Mouse (Mus musculus): Measurements from ENCODE around the gene Haus6.
"Not testable (repeated sequence)": the region's sequence is repeated elsewhere in the genome, so short reads cannot be mapped to it uniquely, and the experiment has no call there.

Haus6 gene

DNA sequence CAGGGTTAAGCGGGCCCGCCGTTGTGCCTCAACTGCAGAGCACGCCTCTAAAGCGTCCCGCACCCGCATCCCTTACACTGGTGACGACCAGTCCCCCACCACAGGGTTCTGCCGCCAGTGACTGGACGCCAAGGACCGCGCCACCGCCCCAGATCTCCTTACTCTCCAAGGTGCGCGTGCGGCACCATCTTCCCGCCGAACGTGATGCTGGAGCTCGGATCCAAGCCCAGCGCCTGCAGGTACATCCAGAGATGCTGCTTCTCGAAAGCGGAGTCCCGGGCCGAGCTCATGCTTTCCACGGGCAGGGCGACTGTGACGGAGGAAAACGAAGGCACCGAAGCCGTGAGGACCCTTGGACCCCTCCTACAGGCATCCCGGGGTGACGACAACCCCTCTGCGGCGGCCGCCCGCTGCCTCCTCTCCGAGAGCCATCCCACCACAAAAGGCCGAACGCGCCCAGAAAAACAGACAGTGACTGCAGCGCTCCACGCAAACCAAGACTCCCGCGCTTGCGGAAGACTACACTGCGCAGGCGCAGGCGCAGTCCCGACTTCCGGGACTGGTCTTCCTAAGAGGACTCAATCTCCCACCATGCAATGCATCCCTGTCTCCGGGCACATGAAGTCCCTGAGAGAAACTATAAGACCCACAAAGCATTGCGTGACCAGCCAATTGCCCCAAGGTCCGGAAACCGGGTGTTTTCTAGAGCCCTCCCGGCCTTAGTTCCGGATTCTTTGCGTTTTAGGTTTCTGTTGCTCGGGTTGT, at the start of gene Haus6:
TSS of gene Haus6 (minus strand) at position 532 of the 765 bp plus-strand sequence.
- peak; percentile 83 for DNase-seq (ENCODE audit: low spot score)

DNA sequence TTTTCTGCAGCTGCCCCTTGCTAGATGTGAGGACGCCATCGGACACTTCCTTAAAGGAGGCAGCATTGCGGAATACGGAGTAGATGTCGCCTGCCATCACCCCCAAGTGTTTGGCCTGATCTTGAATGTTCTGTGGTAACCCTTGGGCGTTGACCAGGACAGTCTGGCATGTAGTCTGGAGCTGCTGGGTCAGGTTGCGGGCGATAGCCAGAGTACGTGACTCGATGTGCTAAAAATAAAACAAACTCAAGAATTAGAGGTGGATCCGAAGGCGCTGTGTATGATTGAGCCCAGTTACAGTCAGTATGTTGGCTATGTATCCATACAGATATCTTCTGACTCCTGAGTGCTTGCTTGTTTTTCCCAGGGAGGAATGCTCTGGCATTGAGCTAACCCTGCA, 45.3 kb upstream of the Haus6 start:
- no peak for DNase-seq (ENCODE audit: low spot score)

DNA sequence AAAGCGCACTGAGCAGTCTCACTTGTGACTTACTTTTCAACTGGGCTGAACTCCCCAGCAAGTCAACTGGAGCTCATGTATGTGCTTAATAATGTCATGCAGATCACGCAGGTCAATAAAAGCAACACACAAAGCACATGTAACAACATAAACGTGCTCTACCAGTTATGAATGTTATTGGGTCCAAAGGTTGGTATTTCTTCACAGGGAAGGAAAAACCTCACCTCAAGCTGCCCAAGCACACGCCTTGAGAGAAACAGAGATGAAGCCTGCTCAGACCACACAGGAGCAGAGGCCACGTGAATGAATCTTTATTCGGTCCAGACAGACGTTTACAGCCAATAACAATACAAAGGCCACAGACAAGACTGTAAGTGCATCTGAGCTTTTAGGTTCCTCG, 44.6 kb upstream of the Haus6 start:
- DNase-seq (ENCODE audit: low spot score): not testable (repeated sequence)

DNA sequence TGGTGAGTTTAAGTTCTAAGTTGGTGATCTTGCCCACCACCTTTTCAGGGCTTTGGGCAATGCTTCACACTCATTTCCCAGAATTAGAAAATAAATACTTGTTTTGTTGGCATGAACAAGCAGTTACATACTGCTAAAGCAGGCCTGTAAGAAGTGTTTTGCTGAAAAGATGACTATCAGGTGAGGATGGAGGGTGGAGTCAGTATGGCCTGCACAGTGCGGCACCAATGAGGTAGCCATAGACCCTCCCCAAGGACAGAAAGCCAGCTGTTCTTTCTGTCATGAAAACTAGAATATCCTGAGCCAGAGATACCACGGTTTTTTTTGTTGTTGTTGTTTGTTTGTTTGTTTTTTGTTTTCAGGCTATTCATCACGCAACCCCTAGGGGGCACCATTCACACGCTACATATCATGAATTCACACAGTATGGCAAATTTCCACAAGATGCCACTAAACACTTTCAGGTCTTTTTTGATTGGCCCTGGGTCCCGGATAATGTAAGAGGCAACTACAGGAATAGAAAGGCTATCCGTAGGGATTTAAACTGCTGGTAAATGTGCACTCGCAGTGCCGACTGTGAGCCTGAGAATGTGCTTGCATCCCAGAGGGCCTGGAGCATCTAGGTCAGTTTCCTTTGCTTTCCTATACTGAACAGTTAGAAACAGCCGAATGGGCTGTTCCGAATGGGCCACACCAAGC, 40.0 kb upstream of the Haus6 start:
- no peak for DNase-seq (ENCODE audit: low spot score)

DNA sequence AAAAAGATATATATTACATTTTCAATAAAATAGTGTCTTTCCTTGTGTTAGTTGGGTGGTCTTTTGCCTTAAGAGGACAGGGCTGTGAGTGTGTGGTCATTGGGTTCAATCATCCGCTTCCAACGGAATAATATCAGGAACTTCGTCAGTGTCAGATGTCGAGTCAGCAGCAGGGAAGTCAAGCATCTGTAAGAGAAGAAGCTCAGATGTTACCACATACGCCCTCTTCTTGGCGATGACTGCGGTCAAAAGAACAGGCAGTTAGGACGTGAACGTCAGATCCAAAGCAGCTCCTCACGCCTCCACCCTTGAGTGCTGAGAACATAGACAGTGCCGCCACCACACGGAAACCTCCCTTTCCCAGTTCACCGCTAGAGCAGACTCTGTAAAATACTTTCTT, 36.5 kb upstream of the Haus6 start:
- not testable (repeated sequence) for DNase-seq (ENCODE audit: low spot score)

DNA sequence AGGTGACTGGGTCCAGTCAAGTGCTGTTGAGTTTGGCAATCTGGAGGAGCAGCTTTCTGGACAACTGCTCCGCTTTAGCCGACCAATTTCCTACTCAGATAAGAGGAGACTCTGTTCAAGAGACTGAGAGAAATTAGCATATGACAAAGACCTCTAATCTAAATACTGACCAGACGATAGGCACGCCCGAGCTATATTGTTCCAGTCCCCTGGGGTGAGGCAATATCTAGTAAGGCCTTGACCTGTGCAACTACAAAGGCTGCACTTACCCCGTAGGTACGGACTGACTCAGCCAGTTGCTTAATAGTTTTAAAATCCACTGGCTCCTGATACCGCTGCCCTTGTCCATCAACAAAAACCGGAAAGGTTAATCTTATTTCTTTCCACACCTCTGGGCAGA, 25.7 kb upstream of the Haus6 start:
- DNase-seq (ENCODE audit: low spot score): not testable (repeated sequence)

DNA sequence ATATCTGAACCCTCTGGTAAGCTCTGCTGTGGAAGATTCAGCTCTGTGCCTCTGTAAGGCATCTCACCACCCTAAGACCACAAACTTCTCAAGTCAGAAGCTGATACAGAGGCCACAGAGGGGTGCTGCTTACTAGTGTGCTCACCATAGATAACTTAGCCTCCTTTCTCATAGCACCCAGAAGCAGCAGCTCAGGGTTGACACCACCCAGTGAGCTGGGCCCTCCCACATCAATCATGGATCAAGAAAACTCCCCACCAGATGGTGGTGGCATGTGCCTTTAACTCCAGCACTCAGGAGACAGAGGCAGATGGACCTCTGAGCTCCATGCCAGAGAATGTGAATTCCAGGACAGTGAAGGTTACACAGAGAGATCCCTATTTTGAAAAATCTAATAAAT, 23.0 kb upstream of the Haus6 start:
- not testable (repeated sequence) for DNase-seq (ENCODE audit: low spot score)

DNA sequence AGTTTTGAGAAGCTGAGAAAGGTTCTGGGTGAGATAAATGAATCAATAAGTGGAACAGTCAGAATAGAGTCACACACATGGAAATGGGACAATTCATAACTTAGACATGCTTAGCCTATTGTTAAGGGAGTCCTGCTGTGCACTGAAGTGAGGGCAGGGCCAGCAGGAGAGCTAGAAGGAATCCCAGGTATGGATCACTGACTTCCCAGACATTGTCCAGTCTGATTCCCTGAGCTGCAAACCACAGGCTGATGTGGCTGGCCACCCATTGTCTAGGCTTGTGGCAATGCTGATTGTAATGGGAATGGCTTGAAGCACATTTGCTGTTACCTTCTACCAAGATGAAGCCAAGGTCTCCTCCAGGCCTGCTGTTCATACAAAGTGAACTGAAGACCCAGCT, 22.5 kb upstream of the Haus6 start:
- not testable (repeated sequence) for DNase-seq (ENCODE audit: low spot score)

DNA sequence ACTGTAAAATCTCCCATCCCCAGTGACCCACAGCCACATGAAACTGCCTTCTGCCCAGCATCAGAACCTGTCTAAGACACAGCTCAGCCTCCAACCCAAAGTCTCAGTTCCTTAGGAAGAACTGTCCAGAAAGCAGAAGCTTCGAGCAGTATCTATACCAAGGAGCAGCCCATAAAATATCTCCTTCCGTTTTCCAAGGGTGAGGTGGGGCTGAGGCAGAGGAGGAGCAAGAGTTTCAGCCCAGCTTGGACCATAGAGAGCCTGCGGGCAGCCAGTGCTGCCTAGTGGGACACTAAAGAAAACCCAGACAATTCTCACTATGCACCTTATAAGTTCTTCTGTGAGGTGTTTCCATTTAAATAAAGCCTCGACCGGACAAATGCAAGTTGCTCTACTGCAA, 20.7 kb upstream of the Haus6 start:
- not testable (repeated sequence) for DNase-seq (ENCODE audit: low spot score)

DNA sequence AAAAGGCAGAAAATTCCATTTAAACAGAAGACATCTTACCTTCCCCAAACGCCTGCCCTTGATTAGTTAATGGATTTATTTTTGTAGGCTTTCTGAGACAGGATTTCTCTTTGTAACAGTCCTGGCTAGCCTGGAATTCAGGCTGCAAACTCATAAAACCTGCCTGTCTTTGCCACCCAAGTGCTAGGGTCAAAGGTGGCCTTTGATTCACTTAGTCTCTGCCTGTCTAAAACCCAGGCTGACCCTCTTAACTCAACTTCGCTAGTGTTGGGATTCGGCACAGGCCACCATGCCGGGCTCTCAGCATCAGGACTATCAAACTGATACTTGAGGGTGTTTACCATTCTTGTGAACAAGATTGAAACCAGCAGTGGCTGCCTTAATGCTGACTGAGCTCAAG, 20.0 kb upstream of the Haus6 start:
- no peak for DNase-seq (ENCODE audit: low spot score)

DNA sequence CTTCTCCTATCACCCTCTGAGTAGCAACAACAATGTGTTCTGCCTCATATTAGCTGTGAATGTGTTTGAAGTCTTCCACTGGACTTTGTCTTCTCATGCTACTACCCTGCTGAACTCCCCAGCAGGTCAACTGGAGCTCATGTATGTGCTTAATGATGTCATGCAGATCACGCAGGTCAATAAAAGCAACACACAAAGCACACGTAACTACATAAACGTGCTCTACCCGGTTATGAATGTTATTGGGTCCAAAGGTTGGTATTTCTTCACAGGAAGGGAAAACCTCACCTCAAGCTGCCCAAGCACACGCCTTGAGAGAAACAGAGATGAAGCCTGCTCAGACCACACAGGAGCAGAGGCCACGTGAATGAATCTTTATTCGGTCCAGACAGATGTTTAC, 14.6 kb upstream of the Haus6 start:
- not testable (repeated sequence) for DNase-seq (ENCODE audit: low spot score)

DNA sequence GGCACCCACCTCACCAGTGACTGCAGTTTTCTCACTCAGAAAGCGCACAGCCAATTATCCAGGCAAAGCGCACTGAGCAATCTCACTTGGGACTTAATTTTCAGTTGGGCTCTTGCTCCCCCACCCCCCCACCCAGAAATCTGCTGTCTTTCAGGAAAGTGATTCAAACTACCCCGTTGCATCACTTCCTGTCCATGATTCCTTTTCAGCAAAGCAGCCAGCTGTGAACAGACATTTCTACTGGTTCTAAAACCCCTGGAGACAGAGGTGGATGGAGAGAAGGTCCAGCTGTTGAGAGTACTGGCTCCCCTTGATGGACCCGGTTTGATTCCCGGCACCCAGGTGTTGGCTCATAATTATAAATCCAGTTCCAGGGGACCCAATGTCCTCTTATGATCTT, 13.6 kb upstream of the Haus6 start:
- DNase-seq (ENCODE audit: low spot score): no peak

DNA sequence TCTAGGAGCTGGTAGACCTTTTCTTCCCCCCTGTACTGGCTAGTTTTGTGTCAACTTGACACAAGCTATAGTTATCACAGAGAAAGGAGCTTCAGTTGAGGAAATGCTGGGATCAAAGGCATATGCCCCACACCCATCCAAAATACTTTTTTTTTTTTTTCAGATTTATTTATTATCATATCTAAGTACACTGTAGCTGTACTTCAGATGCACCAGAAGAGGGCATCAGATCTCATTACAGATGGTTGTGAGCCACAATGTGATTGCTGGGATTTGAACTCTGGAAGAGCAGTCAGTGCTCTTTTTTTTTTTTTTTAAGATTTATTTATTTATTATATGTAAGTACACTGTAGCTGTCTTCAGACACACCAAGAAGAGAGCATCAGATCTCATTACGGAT, 10.7 kb upstream of the Haus6 start:
- not testable (repeated sequence) for DNase-seq (ENCODE audit: low spot score)

DNA sequence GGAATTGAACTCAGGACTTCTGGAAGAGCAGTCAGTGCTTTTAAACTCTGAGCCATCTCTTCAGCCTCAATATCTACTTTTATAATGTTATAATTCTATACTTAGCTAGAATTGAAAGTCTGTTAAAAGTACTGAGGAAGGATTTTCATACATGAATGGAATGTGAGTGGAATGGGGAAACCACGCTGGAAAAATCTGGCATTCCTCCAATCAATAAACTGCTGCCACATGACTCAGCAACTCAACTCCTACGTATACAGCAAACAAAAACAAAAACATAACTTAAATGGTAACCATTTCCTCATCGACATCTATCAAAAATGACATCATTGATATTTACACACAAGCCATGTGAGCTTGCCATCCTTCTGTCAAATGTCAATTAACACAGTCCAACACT, 10.3 kb upstream of the Haus6 start:
- DNase-seq (ENCODE audit: low spot score): no peak

DNA sequence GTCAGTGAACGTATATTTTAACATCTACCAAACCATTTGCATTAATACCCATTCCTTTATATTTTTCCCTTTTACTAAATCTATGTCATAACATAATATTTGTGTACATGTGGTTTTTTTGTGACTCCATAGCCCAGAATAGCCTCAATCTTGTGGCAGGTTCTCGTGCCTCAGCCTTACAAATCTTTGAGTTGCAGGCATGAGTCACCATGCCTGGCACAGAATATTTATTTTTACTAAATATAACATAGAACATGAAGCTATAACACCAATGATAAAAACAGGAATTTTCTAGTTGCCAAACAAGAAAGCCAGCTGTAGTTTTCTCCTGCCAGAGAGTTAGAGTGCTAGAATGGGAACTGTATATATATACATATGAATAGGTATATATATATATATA, 8.7 kb upstream of the Haus6 start:
- no peak for DNase-seq (ENCODE audit: low spot score)

DNA sequence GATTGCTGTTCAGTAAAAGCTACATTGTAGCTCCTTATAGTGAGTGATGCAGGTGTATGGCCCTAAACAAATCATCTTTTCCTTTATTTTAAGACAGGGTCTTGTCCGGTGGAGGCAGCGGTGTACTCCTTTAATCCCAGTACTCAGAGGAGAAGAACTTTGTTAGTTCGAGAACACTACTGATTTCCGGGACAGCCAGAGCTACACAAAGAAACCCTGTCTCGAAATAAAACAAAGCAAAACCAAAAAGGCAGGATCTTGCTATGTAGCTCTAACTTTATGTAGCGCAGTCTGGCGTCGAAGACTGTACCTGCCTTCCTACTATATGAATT, 400 bp upstream of the Haus6 start:
- DNase-seq (ENCODE audit: low spot score): no peak

DNA sequence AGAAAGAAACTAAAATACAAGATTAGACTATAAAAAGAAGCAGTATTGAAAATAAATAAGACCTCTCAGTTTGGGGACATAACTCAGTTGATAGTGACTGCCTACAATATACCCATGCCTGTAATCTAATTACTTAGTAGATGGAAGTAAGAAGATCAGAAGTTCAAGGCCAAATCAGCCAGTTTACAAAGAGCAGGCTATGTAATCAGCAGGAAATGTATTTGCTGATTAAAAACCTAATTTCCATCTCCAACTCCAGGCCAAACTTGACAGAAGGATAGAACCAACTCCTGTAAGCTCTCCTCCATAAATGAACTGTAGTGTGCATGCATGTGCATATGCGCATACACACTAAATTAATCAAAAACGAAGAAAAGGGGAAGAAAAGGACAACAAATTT, 20.6 kb downstream of the Haus6 start:
- DNase-seq (ENCODE audit: low spot score): no peak

DNA sequence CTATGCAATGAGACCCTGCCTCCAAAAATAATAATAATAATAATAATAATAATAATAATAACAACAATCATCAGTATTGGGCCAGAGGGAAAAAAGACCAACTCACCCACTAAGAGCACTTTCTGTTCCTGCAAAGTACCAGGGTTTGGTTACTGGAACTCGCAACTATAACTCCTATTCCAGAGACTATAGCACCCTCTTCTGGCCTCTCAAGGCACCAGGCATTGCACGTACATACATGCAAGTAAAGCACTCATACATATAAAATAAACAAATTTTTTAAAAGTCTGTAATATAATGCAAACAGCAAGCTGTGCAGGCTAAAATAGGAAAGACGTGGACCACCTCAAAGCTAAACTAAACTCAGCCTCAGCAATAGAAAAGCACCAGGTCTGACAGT, 23.6 kb downstream of the Haus6 start:
- no peak for DNase-seq (ENCODE audit: low spot score)

DNA sequence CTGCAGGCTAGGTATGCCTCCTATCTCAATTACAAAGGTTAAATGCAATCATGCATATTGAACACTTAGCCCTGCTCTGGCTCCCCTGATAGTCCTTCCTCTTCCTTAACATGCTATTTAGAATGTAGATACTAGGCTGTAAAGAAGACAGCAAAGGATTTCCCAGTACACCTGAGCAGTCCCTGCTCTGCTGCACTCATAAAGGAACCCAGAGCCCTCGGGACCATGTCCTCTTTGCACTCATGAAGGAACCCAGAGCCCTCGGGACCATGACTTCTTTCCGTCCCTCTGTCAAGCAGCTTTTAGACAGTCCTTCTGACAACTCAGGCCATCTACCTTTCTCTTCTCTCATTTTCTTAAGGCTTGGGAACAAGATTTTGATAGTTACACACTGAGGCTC, 31.3 kb downstream of the Haus6 start:
- DNase-seq (ENCODE audit: low spot score): no peak

DNA sequence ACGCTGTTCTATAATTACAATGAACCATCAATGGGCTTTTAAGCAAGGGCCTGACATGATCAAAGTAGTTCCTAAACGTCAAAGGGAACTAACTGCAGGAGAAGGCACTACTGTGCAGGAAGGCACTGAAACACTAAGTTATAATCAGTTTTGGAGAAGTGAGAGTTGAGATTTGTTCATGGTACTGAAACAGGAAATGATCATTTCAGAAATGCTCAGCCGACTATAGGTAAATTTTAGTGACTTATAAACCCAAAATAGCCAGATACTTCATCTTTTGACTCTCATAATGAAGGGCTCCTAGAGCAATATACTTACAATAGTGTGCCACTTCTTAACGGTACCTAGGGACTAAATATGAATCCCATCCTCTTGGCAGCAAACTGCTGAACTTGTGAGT, 31.8 kb downstream of the Haus6 start:
- no peak for DNase-seq (ENCODE audit: low spot score)

DNA sequence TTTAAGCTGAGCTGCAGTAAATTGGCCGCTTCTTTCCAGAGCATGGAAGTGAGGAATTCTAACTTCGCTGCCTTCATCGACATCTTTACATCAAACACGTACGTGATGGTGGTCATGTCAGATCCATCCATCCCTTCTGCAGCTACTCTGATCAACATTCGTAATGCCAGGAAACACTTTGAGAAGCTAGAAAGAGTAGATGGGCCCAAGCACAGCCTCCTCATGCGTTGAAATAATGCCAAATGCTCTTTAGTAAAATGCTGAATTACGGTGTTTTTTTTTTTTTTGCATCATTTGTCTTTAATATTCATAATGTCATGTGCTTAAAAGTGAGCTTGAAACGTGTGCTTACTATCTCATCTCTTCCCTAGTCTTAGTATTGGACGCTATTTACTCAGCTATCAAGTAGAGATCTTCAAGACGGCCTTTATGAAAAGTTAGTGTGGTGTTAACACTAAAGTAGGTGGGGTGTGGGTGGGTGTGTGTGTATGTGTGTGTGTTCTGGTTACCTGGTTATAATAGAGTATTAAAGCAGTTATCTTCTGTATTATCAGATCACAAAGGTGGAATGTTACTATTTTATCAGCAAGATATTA, 35.1 kb downstream of the Haus6 start:
- DNase-seq (ENCODE audit: low spot score): no peak

DNA sequence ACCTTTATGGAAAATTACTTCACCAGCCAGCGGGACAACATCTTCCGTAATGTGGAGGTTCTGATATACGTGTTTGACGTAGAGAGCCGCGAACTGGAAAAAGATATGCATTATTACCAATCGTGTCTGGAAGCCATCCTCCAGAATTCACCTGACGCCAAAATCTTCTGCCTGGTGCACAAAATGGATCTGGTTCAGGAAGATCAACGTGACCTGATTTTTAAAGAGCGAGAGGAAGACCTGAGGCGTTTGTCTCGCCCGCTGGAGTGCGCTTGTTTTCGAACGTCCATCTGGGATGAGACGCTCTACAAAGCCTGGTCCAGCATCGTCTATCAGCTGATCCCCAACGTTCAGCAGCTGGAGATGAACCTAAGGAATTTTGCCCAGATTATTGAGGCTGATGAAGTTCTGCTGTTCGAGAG, 35.7 kb downstream of the Haus6 start:
- peak; percentile 8 for DNase-seq (ENCODE audit: low spot score)

DNA sequence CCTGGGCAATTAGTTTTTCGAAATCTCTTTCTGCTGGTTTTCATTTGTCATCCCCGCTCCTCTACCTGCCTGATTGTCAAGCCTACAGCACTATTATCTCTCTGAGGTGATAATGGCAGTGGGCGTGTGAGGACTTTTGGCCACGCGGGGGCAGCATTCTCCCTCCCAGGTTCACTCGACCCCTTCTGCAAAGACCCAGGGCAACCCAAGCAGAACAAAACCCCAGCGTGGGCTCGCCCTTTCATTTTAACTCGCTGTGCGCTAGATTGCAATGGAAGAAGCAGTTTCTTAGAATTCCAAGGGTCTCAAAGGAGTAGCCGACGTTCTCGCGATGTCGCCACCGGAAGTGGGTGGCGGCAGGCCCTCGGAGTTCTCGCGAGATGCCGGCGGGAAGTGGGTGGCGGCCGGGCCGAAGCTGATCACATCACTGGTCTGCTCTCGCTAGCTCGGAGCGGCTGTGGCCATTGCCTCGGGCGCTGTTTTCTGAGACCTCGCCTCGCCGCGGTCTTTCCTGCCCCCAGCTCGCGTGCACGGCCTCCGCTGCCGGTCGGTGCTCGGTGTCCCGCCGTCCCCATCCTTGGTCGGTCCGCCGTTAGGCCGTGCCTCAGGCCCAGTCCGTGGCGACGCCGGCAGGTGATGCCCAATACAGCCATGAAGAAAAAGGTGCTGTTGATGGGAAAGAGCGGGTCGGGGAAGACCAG, 36.4 kb downstream of the Haus6 start, which contains the start of gene Rraga:
TSS of gene Rraga (plus strand) at position 386 of the 701 bp plus-strand sequence.
- peak; percentile 97 for DNase-seq (ENCODE audit: low spot score)
